Mouse (Mus musculus): ENCODE results near the gene Fam214b. TPM values are rescaled to one million over a fixed set of nuclear protein-coding genes. Genes with fewer than 3 reads are reported as not detected.

The Fam214b gene
- polyA plus RNA-seq, 1 experiment = 50.4 TPM

GRCm38 (mm10) chr4:43031237-43031995, 14.6 kb downstream of the Fam214b start, which contains the start of gene Stoml2:
Stoml2 (minus strand) TSS chr4:43031710.
- TF ChIP-seq CTCF (IDR thresholded peaks at IDR 0.05; ENCODE audit: low read depth, low read length) (no peak), POLR2A (IDR thresholded peaks at IDR 0.05; ENCODE audit: borderline replicate concordance, low read depth, low read length) (peak; percentile 61; the same call in 1 of the 2 replicates)
- H3K27ac ChIP-seq (ENCODE audit: insufficient read depth, low read depth, low read length) = peak within 1 kb of the TSS; percentile 65
- peak within 1 kb of the TSS; percentile 76 for H3K4me3 ChIP-seq (ENCODE audit: insufficient read depth, low read length)
- H3K4me1 ChIP-seq (ENCODE audit: control insufficient read depth, insufficient read depth, low read length) = peaks cover 7% of the 10 kb centered on the region

DNA sequence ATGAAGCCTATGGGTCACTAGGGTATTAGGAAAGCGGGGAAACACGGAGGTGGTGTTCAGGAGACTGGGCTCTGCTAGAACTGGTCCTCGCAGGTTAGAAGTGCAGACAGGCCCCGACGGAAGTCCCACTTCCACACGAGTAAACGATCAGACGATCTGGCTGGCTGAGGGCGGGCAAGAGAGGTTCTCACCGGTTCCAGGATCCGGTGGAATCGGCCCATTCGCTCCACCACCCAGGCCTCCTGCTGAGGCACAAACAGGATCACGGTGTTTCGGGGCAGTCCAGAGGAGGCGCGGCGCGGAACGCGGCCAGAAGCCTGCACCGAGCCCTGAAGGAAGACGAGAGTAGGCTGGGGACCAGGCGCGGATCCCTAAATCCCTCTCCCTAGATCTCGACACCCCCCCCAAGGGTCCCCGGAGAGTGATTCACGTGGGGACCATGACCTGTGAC, 15.2 kb downstream of the Fam214b start:
- peak overlapping the region; percentile 65 for H3K27ac ChIP-seq (ENCODE audit: insufficient read depth, low read depth, low read length)
- peak overlapping the region; percentile 76 for H3K4me3 ChIP-seq (ENCODE audit: insufficient read depth, low read length)
- peaks cover 7% of the 10 kb centered on the region for H3K4me1 ChIP-seq (ENCODE audit: control insufficient read depth, insufficient read depth, low read length)
- TF ChIP-seq CTCF (IDR thresholded peaks at IDR 0.05; ENCODE audit: low read depth, low read length) (no peak), POLR2A (IDR thresholded peaks at IDR 0.05; ENCODE audit: borderline replicate concordance, low read depth, low read length) (no peak)

DNA sequence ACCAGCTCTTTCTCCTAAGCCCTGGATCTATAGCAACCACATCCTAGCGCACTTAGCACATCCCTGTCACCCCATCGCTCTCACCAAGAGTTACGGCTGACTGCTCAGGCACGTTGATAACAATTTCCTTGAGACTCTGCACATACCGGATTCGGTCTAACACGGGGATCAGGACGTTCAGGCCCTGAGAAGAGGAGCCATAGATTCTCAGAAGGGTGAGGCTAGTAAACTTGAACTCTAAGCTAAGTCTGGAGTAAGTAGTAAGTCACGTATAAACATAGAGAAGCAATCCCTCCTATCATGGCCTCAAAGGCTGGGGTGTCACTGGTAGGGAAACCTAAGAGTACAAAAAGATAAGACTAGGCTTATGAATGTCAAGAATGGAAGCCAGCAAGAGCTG, 15.7 kb downstream of the Fam214b start:
- Histone ChIP-seq H3K27ac (ENCODE audit: insufficient read depth, low read depth, low read length) (no peak overlapping the region), H3K4me1 (ENCODE audit: control insufficient read depth, insufficient read depth, low read length) (peaks cover 7% of the 10 kb centered on the region), H3K4me3 (ENCODE audit: insufficient read depth, low read length) (peak overlapping the region; percentile 76)
- TF ChIP-seq CTCF (IDR thresholded peaks at IDR 0.05; ENCODE audit: low read depth, low read length) = no peak
- no peak for TF ChIP-seq POLR2A (IDR thresholded peaks at IDR 0.05; ENCODE audit: borderline replicate concordance, low read depth, low read length)

DNA sequence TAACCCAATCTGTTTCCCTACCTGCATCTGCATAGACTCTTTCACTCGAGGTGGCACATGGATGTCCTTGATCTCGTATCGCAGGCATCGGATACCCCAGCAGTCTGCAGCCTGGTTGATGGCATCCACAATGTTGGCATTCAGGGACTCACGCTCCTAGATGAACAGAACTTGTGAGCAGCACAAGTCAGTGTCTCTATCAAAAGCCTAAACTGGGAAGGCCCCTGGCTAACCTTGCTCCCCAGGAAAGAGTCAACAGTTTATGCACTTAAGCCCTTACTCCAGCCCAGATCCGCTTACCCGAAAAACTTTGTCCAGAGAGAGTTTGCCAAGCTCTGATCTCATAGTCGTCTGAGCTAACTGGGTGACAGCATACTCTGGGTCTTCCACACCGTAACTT, 16.3 kb downstream of the Fam214b start:
- TF ChIP-seq CTCF (IDR thresholded peaks at IDR 0.05; ENCODE audit: low read depth, low read length) (no peak), POLR2A (IDR thresholded peaks at IDR 0.05; ENCODE audit: borderline replicate concordance, low read depth, low read length) (no peak)
- Histone ChIP-seq H3K4me3 (ENCODE audit: insufficient read depth, low read length) (no peak overlapping the region), H3K4me1 (ENCODE audit: control insufficient read depth, insufficient read depth, low read length) (peaks cover 9% of the 10 kb centered on the region), H3K27ac (ENCODE audit: insufficient read depth, low read depth, low read length) (no peak overlapping the region)

- TF ChIP-seq CTCF (IDR thresholded peaks at IDR 0.05; ENCODE audit: low read depth, low read length) = no peak
- TF ChIP-seq POLR2A (IDR thresholded peaks at IDR 0.05; ENCODE audit: borderline replicate concordance, low read depth, low read length) = no peak
- no peak overlapping the region for H3K27ac ChIP-seq (ENCODE audit: insufficient read depth, low read depth, low read length)
- no peak overlapping the region for H3K4me3 ChIP-seq (ENCODE audit: insufficient read depth, low read length)
- H3K4me1 ChIP-seq (ENCODE audit: control insufficient read depth, insufficient read depth, low read length) = peaks cover 12% of the 10 kb centered on the region
Measured at GRCm38 (mm10) chr4:43029121-43029520, 16.9 kb downstream of the Fam214b start.

DNA sequence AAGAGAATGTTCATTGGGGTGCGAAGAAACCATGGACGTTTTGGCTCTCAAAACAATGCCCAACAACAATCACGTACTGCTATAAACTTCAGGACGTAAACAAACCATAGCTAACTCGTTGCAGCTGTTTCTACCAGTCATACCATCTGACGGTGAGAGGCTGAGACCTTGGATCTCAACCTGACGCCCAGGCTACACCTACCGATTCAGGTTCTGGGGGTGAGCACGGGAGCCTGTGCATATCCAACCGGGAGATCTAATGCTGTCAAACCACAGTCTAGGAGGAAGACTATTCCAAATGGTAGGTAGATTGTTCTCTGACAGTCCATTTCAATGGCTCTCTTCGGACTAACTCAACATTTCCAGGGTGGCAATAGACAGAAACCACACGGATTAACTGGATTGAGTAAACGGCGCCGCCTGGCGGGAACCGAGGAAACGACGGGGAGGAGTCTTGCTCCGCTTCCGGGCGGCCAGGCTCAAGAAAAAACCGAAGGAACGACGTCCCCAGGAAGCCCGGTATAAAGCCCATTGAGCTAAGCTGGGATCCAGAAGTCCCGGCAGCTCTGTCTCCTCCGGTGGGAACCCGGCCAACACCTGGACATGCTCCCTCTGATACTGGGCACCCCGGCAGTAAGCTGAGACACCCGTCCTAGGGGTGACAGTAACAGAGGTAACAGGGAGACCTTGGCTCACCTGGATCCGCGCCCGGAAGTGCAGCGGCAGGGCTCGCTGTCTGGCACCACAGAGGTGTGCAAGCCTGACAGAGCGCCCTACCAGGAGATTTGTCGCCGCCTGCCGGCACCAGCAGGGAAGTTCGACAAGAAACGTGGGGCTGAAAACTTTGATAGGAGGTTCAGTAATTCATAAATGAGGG, 20.7 kb downstream of the Fam214b start, which contains the start of gene Pigo:
TSS of gene Pigo (minus strand) at position 736 of the 877 bp plus-strand sequence.
- Histone ChIP-seq H3K4me3 (ENCODE audit: insufficient read depth, low read length) (peak within 1 kb of the TSS; percentile 74), H3K4me1 (ENCODE audit: control insufficient read depth, insufficient read depth, low read length) (peaks cover 8% of the 10 kb centered on the region), H3K27ac (ENCODE audit: insufficient read depth, low read depth, low read length) (peak within 1 kb of the TSS; percentile 61)
- TF ChIP-seq CTCF (IDR thresholded peaks at IDR 0.05; ENCODE audit: low read depth, low read length) (peak; percentile 62), POLR2A (IDR thresholded peaks at IDR 0.05; ENCODE audit: borderline replicate concordance, low read depth, low read length) (0 out of 2 replicates have a peak, but pooled peaks have one; percentile 49)

DNA sequence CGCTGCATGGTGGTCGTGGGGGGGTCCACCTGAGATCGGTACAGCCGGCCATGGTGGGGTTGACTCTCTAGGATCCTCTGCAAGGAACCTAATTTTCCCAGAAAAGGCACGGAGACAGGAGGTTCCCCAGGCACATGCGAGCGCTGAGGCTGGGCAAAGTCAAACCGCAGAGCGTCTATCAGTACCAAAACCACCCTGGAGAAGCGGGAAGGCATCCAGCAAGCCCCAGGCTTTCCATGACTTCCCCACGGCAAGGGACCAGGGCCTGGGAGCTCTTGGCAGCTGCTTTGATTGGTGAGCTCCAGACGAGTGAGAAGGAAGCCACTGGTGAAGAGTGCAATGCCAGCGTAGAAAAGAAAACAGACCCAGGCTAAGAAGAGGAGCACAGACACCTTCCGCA, 21.3 kb downstream of the Fam214b start:
- TF ChIP-seq POLR2A (IDR thresholded peaks at IDR 0.05; ENCODE audit: borderline replicate concordance, low read depth, low read length) = no peak
- TF ChIP-seq CTCF (IDR thresholded peaks at IDR 0.05; ENCODE audit: low read depth, low read length) = no peak
- H3K4me3 ChIP-seq (ENCODE audit: insufficient read depth, low read length) = peak overlapping the region; percentile 74
- no peak overlapping the region for H3K27ac ChIP-seq (ENCODE audit: insufficient read depth, low read depth, low read length)
- H3K4me1 ChIP-seq (ENCODE audit: control insufficient read depth, insufficient read depth, low read length) = peaks cover 6% of the 10 kb centered on the region; the same call in 1 of the 2 replicates

DNA sequence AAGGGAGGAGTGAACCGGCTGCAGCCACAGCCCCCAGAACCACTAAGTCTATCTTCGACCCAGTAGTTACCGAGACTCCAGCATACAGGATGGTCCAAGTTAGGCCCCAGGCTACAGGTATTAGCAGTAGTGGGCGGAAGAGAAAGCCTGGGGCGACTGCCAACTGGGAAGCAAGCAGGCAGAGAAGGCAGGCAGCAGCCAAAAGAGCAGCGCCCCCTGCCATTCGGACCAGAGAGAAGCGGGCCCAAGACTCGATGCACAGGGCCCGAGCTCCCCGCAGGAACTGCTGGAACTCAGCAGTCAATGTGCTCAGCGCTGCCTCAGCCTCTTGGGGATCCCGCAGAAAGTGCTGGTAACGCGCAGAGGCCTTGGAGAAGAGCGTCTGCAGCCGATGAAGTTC, 24.7 kb downstream of the Fam214b start:
- no peak for TF ChIP-seq POLR2A (IDR thresholded peaks at IDR 0.05; ENCODE audit: borderline replicate concordance, low read depth, low read length)
- no peak for TF ChIP-seq CTCF (IDR thresholded peaks at IDR 0.05; ENCODE audit: low read depth, low read length)
- Histone ChIP-seq H3K27ac (ENCODE audit: insufficient read depth, low read depth, low read length) (no peak overlapping the region), H3K4me3 (ENCODE audit: insufficient read depth, low read length) (no peak overlapping the region), H3K4me1 (ENCODE audit: control insufficient read depth, insufficient read depth, low read length) (peaks cover 6% of the 10 kb centered on the region; the same call in 1 of the 2 replicates)

DNA sequence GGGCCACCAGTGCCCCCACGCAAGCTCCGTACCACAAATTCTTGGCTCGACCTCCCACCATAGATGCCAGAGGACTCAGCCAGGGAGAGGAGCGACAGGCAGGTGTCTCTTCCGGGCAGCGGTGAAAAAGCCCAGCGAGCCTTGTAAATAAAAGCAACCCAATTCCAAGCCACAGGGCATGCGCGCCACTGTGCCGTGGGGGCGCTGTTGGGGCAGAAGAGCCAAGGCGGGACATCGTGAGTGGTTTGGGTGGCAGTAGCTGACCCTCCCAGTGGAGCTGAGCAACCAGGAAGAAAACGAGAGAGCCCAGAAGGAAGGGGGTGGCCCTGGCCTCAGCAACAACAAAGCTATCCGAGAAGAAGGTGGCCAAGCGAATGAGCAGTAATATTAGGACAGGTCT, 25.1 kb downstream of the Fam214b start:
- H3K4me3 ChIP-seq (ENCODE audit: insufficient read depth, low read length) = no peak overlapping the region
- H3K4me1 ChIP-seq (ENCODE audit: control insufficient read depth, insufficient read depth, low read length) = peaks cover 6% of the 10 kb centered on the region; the same call in 1 of the 2 replicates
- no peak for TF ChIP-seq CTCF (IDR thresholded peaks at IDR 0.05; ENCODE audit: low read depth, low read length)
- no peak for TF ChIP-seq POLR2A (IDR thresholded peaks at IDR 0.05; ENCODE audit: borderline replicate concordance, low read depth, low read length)
- no peak overlapping the region for H3K27ac ChIP-seq (ENCODE audit: insufficient read depth, low read depth, low read length)

All from bone marrow macrophage, adult 2 months (primary cell).